Mouse (Mus musculus) left cerebral cortex, adult 2 months (tissue): ENCODE data around the gene Mst1r. TPM values are rescaled to one million over a fixed set of nuclear protein-coding genes. Genes with fewer than 3 reads are reported as not detected.

Experiments
- DNase-seq, 2 experiments: peaks; one replicate each; pipeline ENCODE4 v3.0.0; 2021 to 2022; ENCODE audit warnings: low spot score in 2 of 2, mixed read lengths in 1 of 2; ENCODE audit errors: extremely low spot score in 1 of 2
- H3K27ac ChIP-seq: fragments of 200-600 bp; 2 replicates; pipeline ENCODE4 v1.8.1; 2022
- H3K4me3 ChIP-seq: fragments of 200-600 bp; 2 replicates; pipeline ENCODE4 v1.8.1; 2022
- CTCF ChIP-seq: fragments of 200-600 bp; IDR thresholded peaks from 2 replicates; pipeline ENCODE4 v1.8.1; 2022; ENCODE audit warnings: antibody characterized with exemption, mild to moderate bottlenecking, moderate library complexity
- intact Hi-C: fragments of 180-260 bp; cut with DNase I; formaldehyde crosslinking; loops from one replicate; pipeline ENCODE4 v1.15.1; 2025
- total RNA-seq, 2 experiments: library from RNA; stranded (reverse); gene quantifications; 2 replicates each; pipeline ENCODE4 v1.2.3; 2021

Mst1r gene
- total RNA-seq, 2 experiments from 2014 or later = 0.68 to 0.91 TPM

- peak overlapping the region; percentile 24 for H3K4me3 ChIP-seq
- peak overlapping the region; percentile 95 for H3K27ac ChIP-seq
- peak; percentile 66 to 74 for DNase-seq
- peak; percentile 68 for TF ChIP-seq CTCF
- intact Hi-C loops = loop anchor here (1.0 to 5.0 kb wide), 5 partner anchors 25 to 105 kb away; partner anchors contain the start of gene Amigo3
These were observed 55.2 kb downstream of the Mst1r start for GRCm38 (mm10) chr9:107961881-107962280.

GRCm38 (mm10) chr9:107962916-107963315 lies 56.2 kb downstream of the Mst1r start:
- no peak for TF ChIP-seq CTCF
- DNase-seq = no peak
- H3K4me3 ChIP-seq = no peak overlapping the region
- H3K27ac ChIP-seq = no peak overlapping the region
- intact Hi-C loops = loop anchor here (1.0 to 5.0 kb wide), 6 partner anchors 23 to 104 kb away; partner anchors contain the start of gene Amigo3

- Histone ChIP-seq H3K4me3 (no peak overlapping the region), H3K27ac (no peak overlapping the region)
- intact Hi-C loops = loop anchor here (1.0 to 5.0 kb wide), 5 partner anchors 23 to 104 kb away; partner anchors contain the start of gene Amigo3
- peak; percentile 99 for TF ChIP-seq CTCF
- peak; percentile 68 to 74 for DNase-seq
These were observed 57.0 kb downstream of the Mst1r start for GRCm38 (mm10) chr9:107963700-107964099.

- Histone ChIP-seq H3K4me3 (no peak overlapping the region), H3K27ac (no peak overlapping the region)
- no peak for DNase-seq
- intact Hi-C loops = loop anchor here (5.0 kb wide), 1 partner anchor 103 kb away; no protein-coding TSS in a partner anchor
- TF ChIP-seq CTCF = no peak
These were observed 58.0 kb downstream of the Mst1r start for GRCm38 (mm10) chr9:107964681-107965080.

GRCm38 (mm10) chr9:107966676-107967075 lies 60.0 kb downstream of the Mst1r start:
- TF ChIP-seq CTCF = no peak
- intact Hi-C loops = no loop called here
- DNase-seq = no peak
- Histone ChIP-seq H3K27ac (no peak overlapping the region), H3K4me3 (no peak overlapping the region)

- intact Hi-C loops = no loop called here
- TF ChIP-seq CTCF = no peak
- DNase-seq = no peak
These were observed 60.8 kb downstream of the Mst1r start for GRCm38 (mm10) chr9:107967437-107967836.

GRCm38 (mm10) chr9:107968531-107968930 lies 61.9 kb downstream of the Mst1r start:
- intact Hi-C loops = no loop called here
- DNase-seq = no peak
- TF ChIP-seq CTCF = no peak
- Histone ChIP-seq H3K4me3 (no peak overlapping the region), H3K27ac (no peak overlapping the region)

More at GRCm38 (mm10) chr9:107967437-107967836, 60.8 kb downstream of the Mst1r start:
- H3K4me3 ChIP-seq = no peak overlapping the region
- H3K27ac ChIP-seq = no peak overlapping the region

Other genes starting within 250 kb of the Mst1r start
- gene Slc38a3, start 237.3 kb upstream of the Mst1r start, total RNA-seq = 10 to 100 TPM; 74.7 to 76.2 TPM
- gene Gnat1, start 227.2 kb upstream of the Mst1r start, total RNA-seq = under 1 TPM in 1 of 2 experiments, not detected in 1; 0.18 TPM
- gene Sema3f, start 196.4 kb upstream of the Mst1r start, total RNA-seq = 10 to 100 TPM; 17.3 to 17.7 TPM
- 100 to 1,000 TPM; 146 to 147 TPM for gene Rbm5, start 135.9 kb upstream of the Mst1r start, total RNA-seq
- gene Rbm6, start 33.6 kb upstream of the Mst1r start, total RNA-seq = 10 to 100 TPM; 66.5 to 68.4 TPM
- 10 to 100 TPM; 24.3 to 26.7 TPM for gene Mon1a, start 18.7 kb upstream of the Mst1r start, total RNA-seq
- not detected for gene Actl11, start 21.6 kb downstream of the Mst1r start, total RNA-seq
- 100 to 1,000 TPM; 330 to 356 TPM for gene Camkv, start 28.8 kb downstream of the Mst1r start, total RNA-seq
- gene Traip, start 43.3 kb downstream of the Mst1r start, total RNA-seq = 10 to 100 TPM in 1 of 2 experiments, 1 to 10 TPM in 1; 9.5 to 10.9 TPM
- 1 to 10 TPM; 2.6 to 3.8 TPM for gene Uba7, start 68.6 kb downstream of the Mst1r start, total RNA-seq
- under 1 TPM; 0.28 to 0.66 TPM for gene Gm20661, start 76.2 kb downstream of the Mst1r start, total RNA-seq
- gene Inka1, start 79.0 kb downstream of the Mst1r start, total RNA-seq = 1 to 10 TPM; 2.8 to 4.0 TPM
- 1 to 10 TPM; 1.3 to 2.3 TPM for gene Cdhr4, start 85.6 kb downstream of the Mst1r start, total RNA-seq
- gene Gm20662, start 89.5 kb downstream of the Mst1r start, total RNA-seq = 1 to 10 TPM; 1.2 to 2.4 TPM
- 100 to 1,000 TPM; 205 to 207 TPM for gene Ip6k1, start 95.6 kb downstream of the Mst1r start, total RNA-seq
- 10 to 100 TPM; 16.5 to 17.4 TPM for gene Gmppb, start 142.4 kb downstream of the Mst1r start, total RNA-seq
- gene Amigo3, start 146.3 kb downstream of the Mst1r start, total RNA-seq = 1 to 10 TPM; 1.9 to 2.1 TPM
- not detected for gene Mst1, start 173.6 kb downstream of the Mst1r start, total RNA-seq
- gene Rnf123, start 176.5 kb downstream of the Mst1r start, total RNA-seq = 100 to 1,000 TPM; 107 to 108 TPM
- gene Apeh, start 187.7 kb downstream of the Mst1r start, total RNA-seq = 10 to 100 TPM; 31.0 to 31.8 TPM